Mouse (Mus musculus) liver, embryonic 12.5 days (tissue): ENCODE data around the gene 4930430F08Rik. TPM values are rescaled to one million over a fixed set of nuclear protein-coding genes. Genes with fewer than 3 reads are reported as not detected.

Experiments used
- ATAC-seq: fragments of 200-750 bp; cut with Nextera tagmentation; 2 replicates; pipeline ENCODE4 v1.8.0; 2017; ENCODE audit warnings: moderate number of reproducible peaks, mild to moderate bottlenecking, moderate library complexity
- H3K27ac ChIP-seq: fragments of 300-500 bp; sonication (generic); 2 replicates; pipeline ENCODE4 v1.5.1; 2016; ENCODE audit warnings: mild to moderate bottlenecking
- H3K27me3 ChIP-seq: fragments of 300-500 bp; sonication (generic); replicated peaks from 2 replicates; pipeline ENCODE4 v1.6.1; 2016; ENCODE audit warnings: mild to moderate bottlenecking, moderate library complexity
- H3K36me3 ChIP-seq: fragments of 300-500 bp; sonication (generic); 2 replicates; pipeline ENCODE4 v1.6.1; 2016; ENCODE audit warnings: mild to moderate bottlenecking, moderate library complexity
- H3K4me1 ChIP-seq: fragments of 300-500 bp; sonication (generic); 2 replicates; pipeline ENCODE4 v1.6.1; 2016
- H3K4me2 ChIP-seq: fragments of 300-500 bp; sonication (generic); 2 replicates; pipeline ENCODE4 v1.6.1; 2016; ENCODE audit warnings: mild to moderate bottlenecking, moderate library complexity
- H3K4me3 ChIP-seq: fragments of 300-500 bp; sonication (generic); 2 replicates; pipeline ENCODE4 v1.5.1; 2016; ENCODE audit warnings: mild to moderate bottlenecking, moderate library complexity
- H3K9ac ChIP-seq: fragments of 300-500 bp; sonication (generic); 2 replicates; pipeline ENCODE4 v1.6.1; 2016; ENCODE audit warnings: mild to moderate bottlenecking, moderate library complexity
- H3K9me3 ChIP-seq: fragments of 300-500 bp; sonication (generic); replicated peaks from 2 replicates; pipeline ENCODE4 v1.6.1; 2016; ENCODE audit warnings: mild to moderate bottlenecking, moderate library complexity
- WGBS: fragments of 180-500 bp; shearing (Covaris S2); methylation state at CpG from one replicate; pipeline ENCODE4 v1.1.7; 2016; ENCODE audit not compliant: insufficient replicate concordance; 5-methylcytosine and 5-hydroxymethylcytosine counted together
- polyA plus RNA-seq: library from polyadenylated mRNA; unstranded; fragments of >200 nt; fragmentation: Nextera tagmentation; extraction: Ambion mirVana; gene quantifications from 2 replicates; pipeline ENCODE4 v1.2.1, GENCODE M21; 2016

Gene 4930430F08Rik
- polyA plus RNA-seq: 13.5 and 15.2 TPM in 2 replicates

DNA sequence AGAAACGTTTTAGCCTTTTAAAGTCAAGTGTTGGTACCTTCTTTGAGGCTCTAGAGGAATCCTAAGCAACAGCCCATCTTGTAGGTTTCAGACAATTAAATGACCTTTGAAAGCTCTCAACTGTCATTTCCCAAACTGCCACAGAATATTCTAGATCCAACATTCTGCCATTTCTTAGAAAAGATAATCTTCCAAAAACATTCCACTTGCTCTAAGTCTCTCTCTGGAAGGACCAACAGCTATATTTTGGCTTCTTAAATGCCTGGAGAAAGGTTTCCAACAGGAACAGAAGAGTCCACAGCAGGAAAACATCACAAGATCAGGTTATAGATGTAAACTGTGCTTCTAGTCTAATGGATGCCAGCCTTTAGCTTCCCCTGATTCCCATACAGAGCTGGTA lies at the start of gene 4930430F08Rik, which contains the start of gene 1700017N19Rik:
4930430F08Rik (minus strand) TSS at position 101 of the 400 bp plus-strand sequence.
1700017N19Rik (plus strand) TSS at position 162 of the 400 bp plus-strand sequence.
- WGBS: 71% methylated on average over 1 of the region's 1 CpGs
- ATAC-seq: no peak

GRCm38 (mm10) chr10:100629762-100630438 lies 39.7 kb upstream of the 4930430F08Rik start:
- H3K4me2 ChIP-seq: peak overlapping the region; percentile 23; the same call in 1 of the 2 replicates
- H3K27me3 ChIP-seq: no peaks in the 10 kb centered on the region
- peak overlapping the region; percentile 1; the same call in 1 of the 2 replicates for H3K4me3 ChIP-seq
- H3K36me3 ChIP-seq: no peaks in the 10 kb centered on the region
- no peak for ATAC-seq
- no peaks in the 10 kb centered on the region for H3K9me3 ChIP-seq
- H3K4me1 ChIP-seq: no peaks in the 10 kb centered on the region
- no peak overlapping the region for H3K27ac ChIP-seq
- H3K9ac ChIP-seq: no peak overlapping the region
- WGBS: 23% methylated on average over 20 of the region's 20 CpGs

More for the DNA sequence above, at the start of gene 4930430F08Rik, which contains the start of gene 1700017N19Rik:
- Histone ChIP-seq H3K4me1 (peaks cover 12% of the 10 kb centered on the region), H3K9ac (no peak within 1 kb of the TSS), H3K27me3 (no peaks in the 10 kb centered on the region), H3K9me3 (no peaks in the 10 kb centered on the region), H3K27ac (no peak within 1 kb of the TSS), H3K4me3 (peak within 1 kb of the TSS; percentile 79), H3K4me2 (peak within 1 kb of the TSS; percentile 72), H3K36me3 (peaks cover 7% of the 10 kb centered on the region)

- ATAC-seq: no peak
- H3K27me3 ChIP-seq: no peaks in the 10 kb centered on the region
- no peak overlapping the region for H3K27ac ChIP-seq
- no peak overlapping the region for H3K4me2 ChIP-seq
- no peaks in the 10 kb centered on the region for H3K36me3 ChIP-seq
- H3K9me3 ChIP-seq: no peaks in the 10 kb centered on the region
- H3K4me3 ChIP-seq: no peak overlapping the region
- H3K9ac ChIP-seq: no peak overlapping the region
- 61% methylated on average over 3 of the region's 3 CpGs for WGBS
- H3K4me1 ChIP-seq: no peaks in the 10 kb centered on the region
Observed at GRCm38 (mm10) chr10:100622494-100622893, 32.3 kb upstream of the 4930430F08Rik start.

GRCm38 (mm10) chr10:100620040-100620439 lies 29.8 kb upstream of the 4930430F08Rik start:
- Histone ChIP-seq H3K9ac (no peak overlapping the region), H3K27ac (no peak overlapping the region), H3K9me3 (no peaks in the 10 kb centered on the region), H3K4me1 (no peaks in the 10 kb centered on the region), H3K4me2 (no peak overlapping the region), H3K36me3 (no peaks in the 10 kb centered on the region), H3K27me3 (no peaks in the 10 kb centered on the region), H3K4me3 (no peak overlapping the region)
- 79% methylated on average over 12 of the region's 12 CpGs for WGBS
- no peak for ATAC-seq

DNA sequence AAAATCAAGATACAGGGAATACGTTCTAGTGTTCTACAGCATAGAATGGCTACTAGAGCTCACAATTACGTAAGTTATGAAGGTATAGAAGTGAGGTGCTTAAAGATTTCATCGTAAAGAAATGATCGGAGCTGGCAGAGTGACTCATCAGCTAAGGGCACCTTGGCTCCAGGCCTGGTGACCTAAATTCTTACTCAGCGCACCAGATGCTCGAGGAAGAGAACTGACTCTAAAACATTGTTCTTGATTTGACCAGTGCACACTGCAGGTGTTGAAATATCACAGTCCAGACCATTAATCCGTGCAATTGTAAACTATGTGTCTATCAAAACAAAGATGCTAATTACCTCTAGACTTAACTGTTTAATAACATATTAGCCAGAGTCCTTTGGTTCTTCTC lies 29.3 kb upstream of the 4930430F08Rik start:
- H3K9me3 ChIP-seq: no peaks in the 10 kb centered on the region
- no peak for ATAC-seq
- no peaks in the 10 kb centered on the region for H3K27me3 ChIP-seq
- H3K4me3 ChIP-seq: no peak overlapping the region
- no peak overlapping the region for H3K9ac ChIP-seq
- WGBS: 78% methylated on average over 7 of the region's 7 CpGs
- H3K4me1 ChIP-seq: no peaks in the 10 kb centered on the region
- H3K27ac ChIP-seq: no peak overlapping the region
- no peak overlapping the region for H3K4me2 ChIP-seq
- no peaks in the 10 kb centered on the region for H3K36me3 ChIP-seq

DNA sequence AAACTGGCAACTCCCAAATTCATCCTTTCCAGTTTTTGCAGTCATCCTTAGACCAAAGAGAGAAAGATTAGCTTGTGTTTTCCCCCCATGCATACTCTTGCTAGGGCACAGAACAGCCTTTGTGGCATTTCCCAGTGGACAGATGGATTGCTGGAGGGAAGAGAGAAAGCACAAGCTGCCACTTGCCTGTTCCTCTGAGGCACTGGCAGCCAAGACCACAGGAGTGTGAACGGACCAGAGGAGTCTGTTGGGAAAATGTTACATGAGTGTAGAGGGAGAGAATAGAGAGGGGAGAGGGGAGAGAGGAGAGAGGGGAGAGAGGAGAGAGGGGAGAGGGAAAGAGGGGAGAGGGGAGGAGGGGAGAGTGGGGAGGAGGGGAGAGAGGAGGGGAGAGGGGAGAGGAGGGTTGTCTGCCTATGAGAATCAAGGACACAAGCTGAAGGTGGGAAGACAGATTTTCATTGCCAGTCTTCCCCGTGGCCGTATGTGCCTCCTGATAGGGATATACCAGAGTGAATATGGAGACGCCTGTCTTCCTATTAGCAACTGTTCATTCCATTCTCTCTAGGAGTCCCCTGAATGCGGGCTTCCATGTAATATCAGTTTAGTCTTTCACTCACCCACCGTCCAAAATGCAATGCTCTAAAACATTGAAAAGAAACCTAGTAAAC lies 27.1 kb upstream of the 4930430F08Rik start:
- WGBS: 65% methylated on average over 6 of the region's 6 CpGs
- no peak for ATAC-seq
- no peak overlapping the region for H3K4me3 ChIP-seq
- H3K9me3 ChIP-seq: no peaks in the 10 kb centered on the region
- no peaks in the 10 kb centered on the region for H3K27me3 ChIP-seq
- no peaks in the 10 kb centered on the region for H3K36me3 ChIP-seq
- no peaks in the 10 kb centered on the region for H3K4me1 ChIP-seq
- H3K27ac ChIP-seq: no peak overlapping the region
- H3K4me2 ChIP-seq: no peak overlapping the region
- H3K9ac ChIP-seq: no peak overlapping the region

GRCm38 (mm10) chr10:100604254-100604653 lies 14.0 kb upstream of the 4930430F08Rik start:
- Histone ChIP-seq H3K4me3 (no peak overlapping the region), H3K36me3 (no peaks in the 10 kb centered on the region), H3K27me3 (no peaks in the 10 kb centered on the region), H3K9ac (no peak overlapping the region), H3K4me2 (no peak overlapping the region), H3K27ac (no peak overlapping the region), H3K9me3 (no peaks in the 10 kb centered on the region), H3K4me1 (no peaks in the 10 kb centered on the region)
- 68% methylated on average over 2 of the region's 2 CpGs for WGBS
- ATAC-seq: no peak

DNA sequence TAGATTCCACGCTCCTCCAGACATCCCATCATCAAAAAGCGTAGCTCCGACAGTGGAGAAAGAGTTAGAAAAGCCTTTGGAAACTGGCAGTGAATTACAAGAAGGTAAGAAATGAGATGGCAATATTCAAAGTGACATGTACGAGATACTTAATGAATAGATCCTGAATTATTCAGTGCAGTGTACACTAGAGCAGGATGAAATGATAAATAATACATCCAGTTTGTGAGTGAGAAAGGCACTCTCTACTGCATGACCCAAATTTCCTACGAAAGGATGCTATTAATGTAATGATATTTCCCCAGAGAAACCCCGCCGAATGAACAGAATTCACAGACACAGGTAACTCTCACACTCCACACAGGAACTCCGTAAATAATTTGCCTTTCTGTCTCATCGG lies 13.3 kb upstream of the 4930430F08Rik start:
- Histone ChIP-seq H3K4me3 (no peak overlapping the region), H3K4me1 (no peaks in the 10 kb centered on the region), H3K27ac (no peak overlapping the region), H3K9me3 (no peaks in the 10 kb centered on the region), H3K27me3 (no peaks in the 10 kb centered on the region), H3K4me2 (no peak overlapping the region), H3K9ac (no peak overlapping the region), H3K36me3 (no peaks in the 10 kb centered on the region)
- ATAC-seq: no peak
- WGBS: 78% methylated on average over 9 of the region's 9 CpGs

DNA sequence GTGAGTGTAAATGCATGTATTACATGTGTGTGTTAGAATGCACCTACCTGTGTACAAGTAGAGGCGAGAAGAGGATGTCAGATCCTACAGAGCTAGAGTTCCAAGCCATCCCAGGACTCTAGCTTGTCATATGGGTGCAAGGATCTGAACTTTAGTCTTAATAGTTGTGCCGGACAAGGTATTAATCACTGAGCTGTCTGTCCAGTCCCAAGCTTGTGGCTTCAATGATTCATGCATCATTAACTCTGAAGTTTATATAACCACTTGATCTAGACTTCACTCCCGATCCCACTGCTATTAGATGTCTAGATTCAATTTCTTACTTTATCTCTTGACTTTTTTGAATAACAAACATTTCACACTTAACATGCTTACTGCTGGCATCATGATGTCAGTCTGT lies 8.1 kb upstream of the 4930430F08Rik start:
- no peaks in the 10 kb centered on the region for H3K9me3 ChIP-seq
- no peak overlapping the region for H3K4me2 ChIP-seq
- H3K4me1 ChIP-seq: no peaks in the 10 kb centered on the region
- H3K36me3 ChIP-seq: no peaks in the 10 kb centered on the region
- 72% methylated on average over 3 of the region's 3 CpGs for WGBS
- no peak for ATAC-seq
- no peak overlapping the region for H3K27ac ChIP-seq
- H3K9ac ChIP-seq: no peak overlapping the region
- no peak overlapping the region for H3K4me3 ChIP-seq
- 0 out of 2 replicates have a peak, but pooled peaks cover 2% of the 10 kb centered on the region for H3K27me3 ChIP-seq

DNA sequence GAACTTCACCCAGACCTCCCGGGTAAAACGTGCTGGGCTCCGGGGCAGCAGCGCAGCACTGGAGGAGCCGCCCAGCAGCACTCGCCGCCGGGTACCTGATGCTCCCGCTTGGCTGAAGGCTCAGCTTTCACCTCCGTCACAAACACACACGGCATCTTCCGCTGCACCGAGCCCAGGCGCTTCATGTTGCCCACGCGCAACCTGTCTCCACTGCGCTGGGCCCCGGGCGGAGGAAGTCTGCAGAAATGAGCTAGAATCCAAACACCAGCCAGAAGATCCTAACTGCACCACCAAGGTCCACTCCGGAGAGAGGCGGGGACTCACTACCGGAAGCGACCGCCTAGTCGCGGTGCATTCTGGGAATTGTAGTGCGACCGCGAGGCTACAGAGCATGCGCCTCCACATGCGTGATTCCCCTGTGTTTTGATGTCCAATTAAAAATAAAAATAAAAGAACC lies 1.3 kb downstream of the 4930430F08Rik start:
- no peaks in the 10 kb centered on the region for H3K27me3 ChIP-seq
- peaks cover 18% of the 10 kb centered on the region for H3K36me3 ChIP-seq
- peak overlapping the region; percentile 84 for H3K27ac ChIP-seq
- peak overlapping the region; percentile 72 for H3K4me2 ChIP-seq
- peak; percentile 99 for ATAC-seq
- peak overlapping the region; percentile 79 for H3K4me3 ChIP-seq
- H3K9ac ChIP-seq: peak overlapping the region; percentile 75
- under 1% methylated on average over 31 of the region's 31 CpGs for WGBS
- H3K4me1 ChIP-seq: peaks cover 12% of the 10 kb centered on the region
- no peaks in the 10 kb centered on the region for H3K9me3 ChIP-seq

DNA sequence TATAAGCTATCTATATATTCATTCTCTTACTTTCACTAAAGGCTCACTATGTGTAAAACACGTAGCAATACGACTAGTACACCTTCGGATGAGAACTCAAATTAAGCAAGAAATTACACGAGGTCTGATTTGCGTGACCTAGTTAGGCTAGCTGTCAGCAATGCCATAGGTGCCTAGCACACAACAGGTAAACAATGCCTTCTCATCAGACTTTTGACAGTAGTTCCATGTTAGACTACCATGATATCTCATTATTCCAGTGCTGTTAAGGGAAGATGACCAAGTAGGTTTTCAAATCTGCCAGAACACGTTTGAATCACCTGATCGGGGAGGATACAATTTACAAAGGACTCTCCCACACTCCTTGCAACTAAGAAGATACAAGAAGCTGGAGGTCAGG lies 1.7 kb downstream of the 4930430F08Rik start:
- peak overlapping the region; percentile 72 for H3K4me2 ChIP-seq
- H3K4me1 ChIP-seq: peaks cover 12% of the 10 kb centered on the region
- ATAC-seq: no peak; the same call in 1 of the 2 replicates
- 33% methylated on average over 7 of the region's 7 CpGs for WGBS
- H3K27me3 ChIP-seq: no peaks in the 10 kb centered on the region
- H3K4me3 ChIP-seq: peak overlapping the region; percentile 79
- H3K36me3 ChIP-seq: peaks cover 22% of the 10 kb centered on the region
- H3K9ac ChIP-seq: peak overlapping the region; percentile 75
- no peaks in the 10 kb centered on the region for H3K9me3 ChIP-seq
- peak overlapping the region; percentile 84 for H3K27ac ChIP-seq

DNA sequence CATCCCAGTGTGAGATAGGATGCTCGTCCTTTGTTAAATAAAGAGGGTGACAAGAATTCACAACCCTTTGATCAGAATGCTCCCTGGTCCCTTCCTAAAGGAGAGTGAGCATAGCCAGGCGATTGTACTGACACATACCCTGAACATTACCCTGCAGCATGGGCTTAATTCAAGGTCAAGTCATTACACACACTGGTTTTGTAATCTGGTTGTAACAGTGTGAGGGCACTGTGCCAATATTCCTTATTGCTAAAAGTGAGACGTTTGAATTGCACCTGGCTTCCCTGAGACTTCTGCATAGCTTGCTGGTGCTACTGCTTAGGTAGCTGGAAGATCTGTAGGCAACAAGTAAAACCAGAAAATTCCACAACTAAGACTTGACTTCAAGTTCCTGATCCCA lies 6.0 kb downstream of the 4930430F08Rik start:
- 75% methylated on average over 3 of the region's 3 CpGs for WGBS
- H3K27me3 ChIP-seq: no peaks in the 10 kb centered on the region
- no peak overlapping the region for H3K27ac ChIP-seq
- H3K4me2 ChIP-seq: no peak overlapping the region
- H3K9me3 ChIP-seq: no peaks in the 10 kb centered on the region
- H3K36me3 ChIP-seq: peaks cover 24% of the 10 kb centered on the region
- H3K4me1 ChIP-seq: peaks cover 12% of the 10 kb centered on the region
- no peak overlapping the region for H3K9ac ChIP-seq
- ATAC-seq: no peak
- no peak overlapping the region for H3K4me3 ChIP-seq
